Mouse (Mus musculus) kidney, adult 2 months (tissue): ENCODE results near the gene Cog3.

Experiments used
- CTCF ChIP-seq: fragments of 200-500 bp; conservative IDR thresholded peaks from 2 replicates; pipeline ENCODE4 v1.5.1; 2011; ENCODE audit warnings: low read depth, mild to moderate bottlenecking, control low read depth, low read length, moderate library complexity, mixed read lengths; ENCODE audit not compliant: insufficient read depth, insufficient read length
- POLR2A ChIP-seq: fragments of 200-500 bp; IDR thresholded peaks from one replicate; pipeline ENCODE4 v1.6.1; 2011; ENCODE audit warnings: low read depth, low read length, control low read depth

GRCm38 (mm10) chr14:75779913-75780312, 25.6 kb upstream of the Cog3 start:
- TF ChIP-seq POLR2A: no peak
- no peak for TF ChIP-seq CTCF
